Mouse (Mus musculus): ENCODE measurements around the gene Gm5148. TPM values are rescaled to one million over a fixed set of nuclear protein-coding genes. Genes with fewer than 3 reads are reported as not detected.

The Gm5148 gene
- polyA plus RNA-seq, 1 experiment: 0.93 TPM

GRCm38 (mm10) chr3:37724946-37725735 lies 851 bp upstream of the Gm5148 start:
- H3K27ac ChIP-seq (ENCODE audit: control insufficient read depth, insufficient read depth, low read depth, low read length): peak overlapping the region; percentile 5; the same call in 1 of the 2 replicates
- no peaks in the 10 kb centered on the region for H3K36me3 ChIP-seq (ENCODE audit: control insufficient read depth, insufficient read depth, low read length)
- H3K4me3 ChIP-seq (ENCODE audit: control insufficient read depth, low read depth, low read length): peak overlapping the region; percentile 85
- H3K27me3 ChIP-seq (ENCODE audit: control insufficient read depth, insufficient read depth, low read length): no peaks in the 10 kb centered on the region
- TF ChIP-seq POLR2A (IDR thresholded peaks at IDR 0.05; ENCODE audit: control insufficient read depth, low read depth, low read length) (no peak), CTCF (IDR thresholded peaks at IDR 0.05; ENCODE audit: control insufficient read depth, insufficient read depth, insufficient replicate concordance, low read depth, low read length) (no peak)
- H3K4me1 ChIP-seq (ENCODE audit: control insufficient read depth, insufficient read depth, low read length): peaks cover 16% of the 10 kb centered on the region

GRCm38 (mm10) chr3:37723662-37724170 lies 574 bp downstream of the Gm5148 start:
- no peaks in the 10 kb centered on the region for H3K36me3 ChIP-seq (ENCODE audit: control insufficient read depth, insufficient read depth, low read length)
- H3K4me1 ChIP-seq (ENCODE audit: control insufficient read depth, insufficient read depth, low read length): peaks cover 16% of the 10 kb centered on the region
- H3K27me3 ChIP-seq (ENCODE audit: control insufficient read depth, insufficient read depth, low read length): no peaks in the 10 kb centered on the region
- H3K4me3 ChIP-seq (ENCODE audit: control insufficient read depth, low read depth, low read length): peak overlapping the region; percentile 85
- H3K27ac ChIP-seq (ENCODE audit: control insufficient read depth, insufficient read depth, low read depth, low read length): peak overlapping the region; percentile 7; the same call in 1 of the 2 replicates
- TF ChIP-seq POLR2A (IDR thresholded peaks at IDR 0.05; ENCODE audit: control insufficient read depth, low read depth, low read length) (peak; percentile 31; the same call in 1 of the 2 replicates), CTCF (IDR thresholded peaks at IDR 0.05; ENCODE audit: control insufficient read depth, insufficient read depth, insufficient replicate concordance, low read depth, low read length) (no peak)

- no peaks in the 10 kb centered on the region for H3K36me3 ChIP-seq (ENCODE audit: control insufficient read depth, insufficient read depth, low read length)
- H3K4me3 ChIP-seq (ENCODE audit: control insufficient read depth, low read depth, low read length): peak overlapping the region; percentile 85
- H3K27me3 ChIP-seq (ENCODE audit: control insufficient read depth, insufficient read depth, low read length): no peaks in the 10 kb centered on the region
- H3K27ac ChIP-seq (ENCODE audit: control insufficient read depth, insufficient read depth, low read depth, low read length): peak overlapping the region; percentile 7; the same call in 1 of the 2 replicates
- TF ChIP-seq CTCF (IDR thresholded peaks at IDR 0.05; ENCODE audit: control insufficient read depth, insufficient read depth, insufficient replicate concordance, low read depth, low read length) (no peak), POLR2A (IDR thresholded peaks at IDR 0.05; ENCODE audit: control insufficient read depth, low read depth, low read length) (no peak)
- peaks cover 16% of the 10 kb centered on the region for H3K4me1 ChIP-seq (ENCODE audit: control insufficient read depth, insufficient read depth, low read length)
These were observed 1.2 kb downstream of the Gm5148 start for GRCm38 (mm10) chr3:37723061-37723521.

- H3K36me3 ChIP-seq (ENCODE audit: control insufficient read depth, insufficient read depth, low read length): no peaks in the 10 kb centered on the region
- H3K27me3 ChIP-seq (ENCODE audit: control insufficient read depth, insufficient read depth, low read length): no peaks in the 10 kb centered on the region
- no peak overlapping the region for H3K27ac ChIP-seq (ENCODE audit: control insufficient read depth, insufficient read depth, low read depth, low read length)
- no peak for TF ChIP-seq CTCF (IDR thresholded peaks at IDR 0.05; ENCODE audit: control insufficient read depth, insufficient read depth, insufficient replicate concordance, low read depth, low read length)
- TF ChIP-seq POLR2A (IDR thresholded peaks at IDR 0.05; ENCODE audit: control insufficient read depth, low read depth, low read length): no peak
- peaks cover 16% of the 10 kb centered on the region for H3K4me1 ChIP-seq (ENCODE audit: control insufficient read depth, insufficient read depth, low read length)
- peak overlapping the region; percentile 53 for H3K4me3 ChIP-seq (ENCODE audit: control insufficient read depth, low read depth, low read length)
These were observed 1.7 kb downstream of the Gm5148 start for GRCm38 (mm10) chr3:37722487-37723060.

GRCm38 (mm10) chr3:37716992-37717391 lies 7.3 kb downstream of the Gm5148 start:
- H3K4me3 ChIP-seq (ENCODE audit: control insufficient read depth, low read depth, low read length): no peak overlapping the region
- H3K27me3 ChIP-seq (ENCODE audit: control insufficient read depth, insufficient read depth, low read length): no peaks in the 10 kb centered on the region
- no peaks in the 10 kb centered on the region for H3K4me1 ChIP-seq (ENCODE audit: control insufficient read depth, insufficient read depth, low read length)
- H3K27ac ChIP-seq (ENCODE audit: control insufficient read depth, insufficient read depth, low read depth, low read length): no peak overlapping the region
- TF ChIP-seq CTCF (IDR thresholded peaks at IDR 0.05; ENCODE audit: control insufficient read depth, insufficient read depth, insufficient replicate concordance, low read depth, low read length): no peak
- TF ChIP-seq POLR2A (IDR thresholded peaks at IDR 0.05; ENCODE audit: control insufficient read depth, low read depth, low read length): no peak
- H3K36me3 ChIP-seq (ENCODE audit: control insufficient read depth, insufficient read depth, low read length): no peaks in the 10 kb centered on the region

GRCm38 (mm10) chr3:37715734-37716133 lies 8.6 kb downstream of the Gm5148 start:
- H3K27me3 ChIP-seq (ENCODE audit: control insufficient read depth, insufficient read depth, low read length): no peaks in the 10 kb centered on the region
- H3K27ac ChIP-seq (ENCODE audit: control insufficient read depth, insufficient read depth, low read depth, low read length): no peak overlapping the region
- peak overlapping the region; percentile 5 for H3K4me3 ChIP-seq (ENCODE audit: control insufficient read depth, low read depth, low read length)
- no peaks in the 10 kb centered on the region for H3K36me3 ChIP-seq (ENCODE audit: control insufficient read depth, insufficient read depth, low read length)
- no peaks in the 10 kb centered on the region for H3K4me1 ChIP-seq (ENCODE audit: control insufficient read depth, insufficient read depth, low read length)
- TF ChIP-seq POLR2A (IDR thresholded peaks at IDR 0.05; ENCODE audit: control insufficient read depth, low read depth, low read length) (no peak), CTCF (IDR thresholded peaks at IDR 0.05; ENCODE audit: control insufficient read depth, insufficient read depth, insufficient replicate concordance, low read depth, low read length) (no peak)

- TF ChIP-seq CTCF (IDR thresholded peaks at IDR 0.05; ENCODE audit: control insufficient read depth, insufficient read depth, insufficient replicate concordance, low read depth, low read length) (no peak), POLR2A (IDR thresholded peaks at IDR 0.05; ENCODE audit: control insufficient read depth, low read depth, low read length) (no peak)
- H3K27me3 ChIP-seq (ENCODE audit: control insufficient read depth, insufficient read depth, low read length): no peaks in the 10 kb centered on the region
- H3K36me3 ChIP-seq (ENCODE audit: control insufficient read depth, insufficient read depth, low read length): no peaks in the 10 kb centered on the region
- no peak overlapping the region for H3K27ac ChIP-seq (ENCODE audit: control insufficient read depth, insufficient read depth, low read depth, low read length)
- H3K4me3 ChIP-seq (ENCODE audit: control insufficient read depth, low read depth, low read length): no peak overlapping the region
- no peaks in the 10 kb centered on the region for H3K4me1 ChIP-seq (ENCODE audit: control insufficient read depth, insufficient read depth, low read length)
These were observed 11.8 kb downstream of the Gm5148 start for GRCm38 (mm10) chr3:37712501-37712900.

All from testis, adult 2 months (tissue).